Mouse (Mus musculus) embryonic facial prominence, embryonic 15.5 days (tissue): ENCODE data around the gene Dnttip1. TPM values are rescaled to one million over a fixed set of nuclear protein-coding genes. Genes with fewer than 3 reads are reported as not detected.
A peak's percentile ranks its signal among the peaks of the same experiment; 100 is the strongest.

ENCODE experiments used
- ATAC-seq: fragments of 200-750 bp; cut with Nextera tagmentation; 2 replicates; pipeline ENCODE4 v1.8.0; 2017; ENCODE audit warnings: low read depth, moderate TSS enrichment; ENCODE audit not compliant: insufficient number of reproducible peaks, low FRiP score, low TSS enrichment
- H3K27ac ChIP-seq: fragments of 300-500 bp; sonication (generic); replicated peaks from 2 replicates; pipeline ENCODE4 v1.5.1; 2015; ENCODE audit warnings: mild to moderate bottlenecking, inconsistent platforms
- H3K27me3 ChIP-seq: fragments of 300-500 bp; sonication (generic); 2 replicates; pipeline ENCODE4 v1.6.1; 2015; ENCODE audit warnings: inconsistent platforms
- H3K36me3 ChIP-seq: fragments of 300-500 bp; sonication (generic); 2 replicates; pipeline ENCODE4 v1.6.1; 2015; ENCODE audit warnings: mild to moderate bottlenecking, inconsistent platforms
- H3K4me1 ChIP-seq: fragments of 300-500 bp; sonication (generic); 2 replicates; pipeline ENCODE4 v1.6.1; 2015; ENCODE audit warnings: inconsistent platforms
- H3K4me2 ChIP-seq: fragments of 300-500 bp; sonication (generic); replicated peaks from 2 replicates; pipeline ENCODE4 v1.6.1; 2015; ENCODE audit warnings: mild to moderate bottlenecking, inconsistent platforms
- H3K4me3 ChIP-seq: fragments of 300-500 bp; sonication (generic); replicated peaks from 2 replicates; pipeline ENCODE4 v1.5.1; 2015; ENCODE audit warnings: mild to moderate bottlenecking, inconsistent platforms
- H3K9ac ChIP-seq: fragments of 300-500 bp; sonication (generic); 2 replicates; pipeline ENCODE4 v1.6.1; 2015; ENCODE audit warnings: inconsistent platforms
- H3K9me3 ChIP-seq: fragments of 300-500 bp; sonication (generic); replicated peaks from 2 replicates; pipeline ENCODE4 v1.6.1; 2016; ENCODE audit warnings: inconsistent platforms
- WGBS: fragments of 180-500 bp; shearing (Covaris S2); methylation state at CpG from one replicate; pipeline ENCODE4 v1.1.7; 2015; 5-methylcytosine and 5-hydroxymethylcytosine counted together
- polyA plus RNA-seq: library from polyadenylated mRNA; unstranded; fragments of >200 nt; fragmentation: Nextera tagmentation; extraction: Ambion mirVana; gene quantifications from 2 replicates; pipeline ENCODE4 v1.2.1, GENCODE M21; 2015

The Dnttip1 gene
- polyA plus RNA-seq, 1 experiment from 2014 or later, result 66.3 TPM

DNA sequence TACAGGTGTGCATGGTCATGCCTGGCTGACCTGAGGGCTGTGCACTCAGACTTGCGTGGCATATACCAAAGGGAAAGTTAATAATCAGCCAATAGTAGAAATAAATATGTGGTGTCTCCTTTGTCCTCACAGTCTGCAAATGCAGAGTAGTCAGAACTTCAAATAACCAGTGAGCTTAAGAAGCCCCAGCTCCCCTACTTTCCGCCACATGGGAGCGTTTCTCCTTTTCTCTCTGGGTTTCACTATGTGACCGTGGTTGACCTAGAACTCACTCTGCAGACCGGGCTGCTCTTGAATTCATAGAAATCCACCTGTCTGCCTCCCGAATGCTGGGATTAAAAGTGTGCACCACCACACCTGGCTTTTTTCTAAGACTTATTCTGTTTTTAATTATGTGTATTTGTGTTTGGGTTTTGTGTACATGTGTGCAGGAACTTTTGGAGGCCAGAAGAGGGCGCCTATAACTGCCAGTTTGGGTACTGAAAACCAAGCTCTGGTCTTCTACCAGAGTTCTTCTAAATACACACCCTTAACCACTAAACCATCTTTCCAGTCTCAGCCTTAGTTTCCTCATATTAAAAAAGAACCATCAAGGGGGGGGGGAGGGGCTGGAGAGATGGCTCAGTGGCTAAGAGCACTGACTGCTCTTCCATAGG, 38.3 kb downstream of the Dnttip1 start:
- no peaks in the 10 kb centered on the region for H3K9me3 ChIP-seq
- no peaks in the 10 kb centered on the region for H3K36me3 ChIP-seq
- H3K4me1 ChIP-seq, result peaks cover 33% of the 10 kb centered on the region
- H3K9ac ChIP-seq, result no peak overlapping the region
- no peak overlapping the region for H3K27ac ChIP-seq
- ATAC-seq, result no peak
- H3K4me2 ChIP-seq, result no peak overlapping the region
- WGBS, result 71% methylated on average over 7 of the region's 7 CpGs
- no peaks in the 10 kb centered on the region for H3K27me3 ChIP-seq
- no peak overlapping the region for H3K4me3 ChIP-seq

- peak overlapping the region; percentile 70 for H3K4me3 ChIP-seq
- H3K9ac ChIP-seq, result peak overlapping the region; percentile 85
- H3K4me2 ChIP-seq, result peak overlapping the region; percentile 79
- WGBS, result 7% methylated on average over 7 of the region's 7 CpGs
- peaks cover 33% of the 10 kb centered on the region for H3K4me1 ChIP-seq
- no peaks in the 10 kb centered on the region for H3K27me3 ChIP-seq
- no peak for ATAC-seq
- H3K9me3 ChIP-seq, result no peaks in the 10 kb centered on the region
- H3K27ac ChIP-seq, result peak overlapping the region; percentile 92
- peaks cover 5% of the 10 kb centered on the region; the same call in 1 of the 2 replicates for H3K36me3 ChIP-seq
Observed at GRCm38 (mm10) chr2:164784869-164785420, 39.2 kb downstream of the Dnttip1 start.

DNA sequence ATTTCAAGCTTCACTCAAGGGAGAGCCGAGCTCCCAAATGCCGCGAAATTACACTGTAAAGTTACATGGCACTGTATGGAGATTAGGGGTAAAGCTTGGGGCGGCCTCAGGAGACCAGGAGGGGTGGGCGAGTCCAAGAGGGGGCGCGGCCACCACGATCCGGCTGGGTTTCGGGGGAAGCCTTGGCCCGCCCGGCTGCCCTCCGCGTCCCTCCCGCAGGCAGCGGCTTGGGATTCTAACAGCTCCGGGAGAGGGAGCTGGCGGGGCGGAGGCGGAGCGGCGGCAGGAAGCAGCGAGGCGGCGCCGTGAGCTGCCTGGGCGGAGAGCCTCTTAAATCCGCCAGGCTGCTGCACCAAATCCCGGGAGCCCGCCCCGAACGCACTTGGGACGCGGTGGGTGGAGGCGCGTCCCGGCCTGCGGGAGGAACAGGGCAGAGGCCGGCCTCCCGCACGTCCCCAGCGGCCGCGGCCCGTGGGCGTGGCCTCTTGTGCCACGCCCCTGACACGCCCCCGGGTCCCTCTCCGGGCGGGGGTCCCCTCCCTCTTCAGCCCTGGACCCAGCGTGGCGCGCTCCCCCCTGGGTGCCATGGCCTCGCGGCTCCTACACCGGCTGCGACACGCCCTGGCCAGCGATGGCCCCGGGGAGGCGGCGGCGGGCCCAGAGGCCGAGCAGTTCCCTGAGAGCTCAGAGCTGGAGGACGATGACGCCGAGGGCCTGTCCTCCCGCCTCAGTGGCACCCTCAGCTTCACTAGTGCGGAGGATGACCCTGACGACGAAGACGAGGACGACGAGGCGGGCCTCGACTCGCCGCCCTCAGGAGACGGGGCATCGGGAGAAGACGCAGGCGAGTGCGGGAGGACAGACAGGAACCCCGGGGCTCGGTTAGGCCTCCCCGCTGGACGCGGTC, 40.0 kb downstream of the Dnttip1 start, which contains the start of gene Snx21:
Gene Snx21, plus strand, starts transcription at position 343 of the 907 bp plus-strand sequence.
- ATAC-seq, result peak; percentile 92
- H3K4me2 ChIP-seq, result peak within 1 kb of the TSS; percentile 79
- no peaks in the 10 kb centered on the region for H3K27me3 ChIP-seq
- peak within 1 kb of the TSS; percentile 92 for H3K27ac ChIP-seq
- peaks cover 33% of the 10 kb centered on the region for H3K4me1 ChIP-seq
- peak within 1 kb of the TSS; percentile 70 for H3K4me3 ChIP-seq
- WGBS, result under 1% methylated on average over 86 of the region's 89 CpGs
- no peaks in the 10 kb centered on the region for H3K9me3 ChIP-seq
- peaks cover 8% of the 10 kb centered on the region for H3K36me3 ChIP-seq
- H3K9ac ChIP-seq, result peak within 1 kb of the TSS; percentile 85

GRCm38 (mm10) chr2:164786388-164786885, 40.7 kb downstream of the Dnttip1 start:
- Histone ChIP-seq H3K4me3 (peak overlapping the region; percentile 70), H3K4me2 (peak overlapping the region; percentile 79), H3K9ac (peak overlapping the region; percentile 85), H3K27ac (peak overlapping the region; percentile 92), H3K27me3 (no peaks in the 10 kb centered on the region), H3K36me3 (peaks cover 15% of the 10 kb centered on the region), H3K9me3 (no peaks in the 10 kb centered on the region), H3K4me1 (peaks cover 33% of the 10 kb centered on the region)
- no peak for ATAC-seq
- 9% methylated on average over 15 of the region's 15 CpGs for WGBS

DNA sequence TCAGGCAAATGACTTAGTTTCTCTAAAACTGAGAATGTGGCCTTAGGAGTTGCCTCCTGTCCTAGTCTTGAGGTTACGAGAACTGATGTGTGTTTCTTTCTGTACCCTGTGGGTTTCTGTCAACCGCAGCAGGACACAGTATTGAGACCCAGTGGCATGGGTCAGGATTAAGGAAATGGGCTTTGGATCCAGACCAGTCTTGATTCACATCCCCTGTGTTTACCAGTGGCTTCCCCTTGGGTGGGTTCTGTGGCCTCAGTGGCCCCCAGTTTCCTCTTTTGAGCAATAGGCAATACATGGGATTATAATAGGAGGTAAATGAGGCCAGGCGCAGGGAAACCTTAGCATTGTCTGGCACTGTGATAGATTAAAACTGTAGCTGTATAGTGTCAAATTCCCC, 41.2 kb downstream of the Dnttip1 start:
- Histone ChIP-seq H3K4me3 (peak overlapping the region; percentile 70), H3K9ac (0 out of 2 replicates have a peak overlapping the region, but pooled peaks have one; percentile 85), H3K36me3 (peaks cover 21% of the 10 kb centered on the region), H3K4me1 (peaks cover 33% of the 10 kb centered on the region), H3K27ac (no peak overlapping the region), H3K27me3 (no peaks in the 10 kb centered on the region), H3K9me3 (no peaks in the 10 kb centered on the region), H3K4me2 (peak overlapping the region; percentile 79)
- no peak for ATAC-seq
- 79% methylated on average over 3 of the region's 3 CpGs for WGBS

DNA sequence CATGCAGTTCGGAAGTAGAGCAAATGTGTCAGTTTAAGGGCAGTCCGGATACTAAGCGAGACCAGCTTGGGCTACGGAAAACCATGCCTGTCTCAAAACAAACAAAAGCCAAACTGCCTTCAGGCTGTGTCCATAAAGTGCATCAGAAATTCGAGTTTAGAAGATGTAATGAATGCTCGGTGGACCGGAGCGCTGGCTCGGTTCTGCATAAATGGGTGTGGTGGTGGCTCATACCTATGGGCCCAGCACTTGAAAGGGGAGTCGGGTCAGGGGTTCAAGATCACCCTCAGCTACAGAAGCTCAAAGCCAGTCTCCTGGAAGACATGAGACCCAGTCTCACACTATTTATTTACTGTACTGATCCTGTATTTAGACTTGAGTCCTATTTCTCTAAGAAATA, 42.0 kb downstream of the Dnttip1 start:
- Histone ChIP-seq H3K27me3 (no peaks in the 10 kb centered on the region), H3K36me3 (peaks cover 29% of the 10 kb centered on the region), H3K4me1 (peaks cover 33% of the 10 kb centered on the region), H3K9me3 (no peaks in the 10 kb centered on the region), H3K9ac (no peak overlapping the region), H3K27ac (no peak overlapping the region), H3K4me3 (no peak overlapping the region), H3K4me2 (peak overlapping the region; percentile 79; the same call in 1 of the 2 replicates)
- ATAC-seq, result no peak
- WGBS, result 62% methylated on average over 10 of the region's 10 CpGs

- H3K9me3 ChIP-seq, result no peaks in the 10 kb centered on the region
- no peak overlapping the region for H3K4me3 ChIP-seq
- 58% methylated on average over 4 of the region's 4 CpGs for WGBS
- ATAC-seq, result no peak
- peaks cover 33% of the 10 kb centered on the region for H3K4me1 ChIP-seq
- no peak overlapping the region for H3K27ac ChIP-seq
- no peaks in the 10 kb centered on the region for H3K27me3 ChIP-seq
- no peak overlapping the region for H3K4me2 ChIP-seq
- H3K36me3 ChIP-seq, result peaks cover 34% of the 10 kb centered on the region
- H3K9ac ChIP-seq, result no peak overlapping the region
Observed at GRCm38 (mm10) chr2:164788411-164788810, 42.6 kb downstream of the Dnttip1 start.

DNA sequence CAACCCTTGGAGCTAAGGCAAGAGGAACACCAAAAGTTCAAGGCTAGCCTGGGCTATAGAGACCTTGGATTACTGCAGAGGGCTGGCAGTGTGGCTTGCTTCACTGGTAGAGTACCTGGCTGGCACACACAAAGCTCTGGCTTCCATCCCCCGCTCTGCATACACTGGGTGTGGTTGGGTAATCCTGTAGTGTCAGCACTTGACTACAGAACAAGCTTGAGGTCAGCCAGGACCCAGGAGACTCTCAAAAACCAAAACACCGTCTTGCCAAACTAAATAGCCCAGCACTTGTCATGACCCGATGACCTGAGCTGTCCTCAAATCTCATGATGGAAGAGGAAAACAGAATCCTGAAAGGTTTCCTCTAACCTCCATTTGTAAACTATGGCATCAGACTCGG, 44.7 kb downstream of the Dnttip1 start:
- Histone ChIP-seq H3K4me3 (no peak overlapping the region), H3K4me1 (peaks cover 24% of the 10 kb centered on the region), H3K4me2 (no peak overlapping the region), H3K27ac (no peak overlapping the region), H3K9me3 (no peaks in the 10 kb centered on the region), H3K9ac (no peak overlapping the region), H3K27me3 (no peaks in the 10 kb centered on the region), H3K36me3 (peaks cover 48% of the 10 kb centered on the region)
- ATAC-seq, result no peak
- 79% methylated on average over 4 of the region's 4 CpGs for WGBS

- Histone ChIP-seq H3K27me3 (no peaks in the 10 kb centered on the region), H3K27ac (no peak overlapping the region), H3K9ac (no peak overlapping the region), H3K9me3 (no peaks in the 10 kb centered on the region), H3K4me2 (no peak overlapping the region), H3K4me3 (no peak overlapping the region), H3K4me1 (peaks cover 20% of the 10 kb centered on the region), H3K36me3 (peaks cover 62% of the 10 kb centered on the region)
- no peak for ATAC-seq
- WGBS, result 91% methylated on average over 18 of the region's 18 CpGs
Observed at GRCm38 (mm10) chr2:164791841-164792261, 46.1 kb downstream of the Dnttip1 start.

GRCm38 (mm10) chr2:164792400-164793190, 46.8 kb downstream of the Dnttip1 start:
- Histone ChIP-seq H3K36me3 (peaks cover 65% of the 10 kb centered on the region), H3K4me1 (peaks cover 12% of the 10 kb centered on the region), H3K9me3 (no peaks in the 10 kb centered on the region), H3K27me3 (no peaks in the 10 kb centered on the region), H3K4me3 (no peak overlapping the region), H3K4me2 (no peak overlapping the region), H3K27ac (no peak overlapping the region), H3K9ac (no peak overlapping the region)
- no peak for ATAC-seq
- WGBS, result 90% methylated on average over 12 of the region's 12 CpGs
